Mouse (Mus musculus): Measurements from ENCODE around the gene Cdh23. TPM values are rescaled to one million over a fixed set of nuclear protein-coding genes. Genes with fewer than 3 reads are reported as not detected.

The Cdh23 gene
- total RNA-seq, 1 experiment, result 2.3 TPM

DNA sequence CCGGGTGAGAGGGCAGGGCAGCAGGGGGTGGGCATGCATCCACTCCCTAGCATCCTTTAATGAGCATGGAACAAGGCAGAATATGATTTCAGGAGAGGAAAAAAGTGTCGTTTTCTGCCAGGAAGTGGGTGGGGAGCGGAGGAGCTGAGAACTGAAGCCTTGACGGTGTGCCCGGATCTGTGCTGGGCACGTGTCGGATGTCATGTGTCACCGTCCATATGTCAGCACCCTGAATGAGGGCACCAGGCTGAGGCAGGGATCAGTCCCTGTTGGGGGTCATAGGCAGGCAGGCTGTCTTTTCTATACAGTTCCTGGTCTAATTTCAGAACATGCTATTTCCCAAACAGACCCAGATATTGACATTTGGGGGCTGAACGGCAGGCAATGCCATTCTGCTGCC, 61.9 kb downstream of the Cdh23 start:
- H3K4me1 ChIP-seq (ENCODE audit: control insufficient read depth in 2 of 2, insufficient read depth in 2 of 2, low read length in 2 of 2, poor library complexity in 1 of 2), result no peaks in the 10 kb centered on the region
- in situ Hi-C loops (cut with MboI; ENCODE audit: low sequenced_read_pairs in 2 of 2, unreplicated experiment in 2 of 2), result no loop called here
- H3K27ac ChIP-seq (ENCODE audit: insufficient read depth, low read depth, low read length, poor library complexity, severe bottlenecking), result no peak overlapping the region
- H3K9me3 ChIP-seq (ENCODE audit: control insufficient read depth, insufficient read depth, low read depth, low read length), result no peaks in the 10 kb centered on the region
- TF ChIP-seq ZC3H11A (IDR thresholded peaks at IDR 0.05; ENCODE audit: borderline replicate concordance, low read depth, low read length), result no peak
- TF ChIP-seq HCFC1 (IDR thresholded peaks at IDR 0.05; ENCODE audit: borderline replicate concordance, insufficient read depth, low read length), result no peak
- no peak for TF ChIP-seq CHD2 (IDR thresholded peaks at IDR 0.05; ENCODE audit: low read depth, low read length)
- TF ChIP-seq MAFK (IDR thresholded peaks at IDR 0.05; ENCODE audit: insufficient read depth, low read depth, low read length), result no peak
- TF ChIP-seq ZNF384 (IDR thresholded peaks at IDR 0.05; ENCODE audit: low read depth, low read length), result no peak
- no peak overlapping the region for H3K4me3 ChIP-seq (ENCODE audit: insufficient read depth in 1 of 2, low read depth in 1 of 2, low read length in 2 of 2, poor library complexity in 1 of 2, severe bottlenecking in 1 of 2)
- no peaks in the 10 kb centered on the region for H3K36me3 ChIP-seq (ENCODE audit: control insufficient read depth, insufficient read depth, low read length, poor library complexity, severe bottlenecking)
- DNase-seq (ENCODE audit: low read depth, low spot score), result no peak
- H3K9ac ChIP-seq (ENCODE audit: insufficient read depth, low read depth, low read length, poor library complexity, severe bottlenecking), result no peak overlapping the region

DNA sequence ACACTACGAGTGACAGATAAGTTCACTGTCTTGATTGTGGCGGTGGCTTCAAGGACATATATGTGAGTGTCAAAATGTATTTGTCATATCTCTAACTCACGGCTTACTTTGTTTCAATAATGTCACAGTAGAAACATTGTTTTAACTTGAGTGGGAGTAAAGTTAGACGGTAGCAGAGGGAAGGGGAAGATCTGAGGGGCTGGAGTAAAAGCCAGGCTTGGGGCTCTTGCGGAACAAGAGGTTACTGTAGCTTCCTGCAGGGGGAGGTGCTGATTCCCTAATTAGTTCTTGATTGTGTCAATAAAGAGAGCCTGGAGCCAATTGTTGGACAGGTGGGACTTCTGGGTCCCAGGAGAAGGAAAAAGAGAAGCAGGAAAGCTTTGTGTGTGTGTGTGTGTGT, 70.2 kb downstream of the Cdh23 start:
- DNase-seq (ENCODE audit: low read depth, low spot score), result no peak
- Histone ChIP-seq H3K4me3 (ENCODE audit: insufficient read depth in 1 of 2, low read depth in 1 of 2, low read length in 2 of 2, poor library complexity in 1 of 2, severe bottlenecking in 1 of 2) (no peak overlapping the region), H3K36me3 (ENCODE audit: control insufficient read depth, insufficient read depth, low read length, poor library complexity, severe bottlenecking) (no peaks in the 10 kb centered on the region), H3K9ac (ENCODE audit: insufficient read depth, low read depth, low read length, poor library complexity, severe bottlenecking) (no peak overlapping the region), H3K4me1 (ENCODE audit: control insufficient read depth in 2 of 2, insufficient read depth in 2 of 2, low read length in 2 of 2, poor library complexity in 1 of 2) (0 out of 4 replicates have a peak, but pooled peaks cover 0 to 2% of the 10 kb centered on the region in 2 experiments), H3K27ac (ENCODE audit: insufficient read depth, low read depth, low read length, poor library complexity, severe bottlenecking) (no peak overlapping the region), H3K9me3 (ENCODE audit: control insufficient read depth, insufficient read depth, low read depth, low read length) (no peaks in the 10 kb centered on the region)
- in situ Hi-C loops (cut with MboI; ENCODE audit: low sequenced_read_pairs in 2 of 2, unreplicated experiment in 2 of 2), result loop anchor here (10.0 kb wide), 1 partner anchor 129 kb away; the partner anchor contains the start of gene Slc29a3 (in 2 of the 2)
- no peak for TF ChIP-seq ZC3H11A (IDR thresholded peaks at IDR 0.05; ENCODE audit: borderline replicate concordance, low read depth, low read length)
- TF ChIP-seq MAFK (IDR thresholded peaks at IDR 0.05; ENCODE audit: insufficient read depth, low read depth, low read length), result no peak
- no peak for TF ChIP-seq CHD2 (IDR thresholded peaks at IDR 0.05; ENCODE audit: low read depth, low read length)

DNA sequence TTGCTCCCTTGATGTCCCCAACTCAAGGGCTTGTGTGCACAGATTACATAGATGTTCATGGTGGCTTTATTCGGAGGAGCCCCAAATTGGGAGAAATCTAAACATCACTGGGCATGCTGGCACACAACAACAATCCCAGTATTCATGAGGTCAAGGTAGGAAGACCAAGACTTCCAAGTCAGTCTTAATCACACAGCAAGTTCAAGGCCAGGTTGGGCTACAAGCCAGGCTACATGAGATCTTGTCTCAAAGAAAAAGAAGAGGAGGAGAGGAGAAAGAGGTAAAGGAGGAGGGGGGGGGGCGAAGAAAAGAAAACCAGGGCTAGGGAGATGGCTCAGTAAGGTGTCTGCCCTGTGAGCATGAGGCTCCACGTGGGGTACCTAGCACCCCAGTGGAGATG, 70.8 kb downstream of the Cdh23 start:
- Histone ChIP-seq H3K36me3 (ENCODE audit: control insufficient read depth, insufficient read depth, low read length, poor library complexity, severe bottlenecking) (no peaks in the 10 kb centered on the region), H3K4me1 (ENCODE audit: control insufficient read depth in 2 of 2, insufficient read depth in 2 of 2, low read length in 2 of 2, poor library complexity in 1 of 2) (0 out of 4 replicates have a peak, but pooled peaks cover 0 to 2% of the 10 kb centered on the region in 2 experiments), H3K9me3 (ENCODE audit: control insufficient read depth, insufficient read depth, low read depth, low read length) (no peaks in the 10 kb centered on the region), H3K27ac (ENCODE audit: insufficient read depth, low read depth, low read length, poor library complexity, severe bottlenecking) (no peak overlapping the region), H3K4me3 (ENCODE audit: insufficient read depth in 1 of 2, low read depth in 1 of 2, low read length in 2 of 2, poor library complexity in 1 of 2, severe bottlenecking in 1 of 2) (no peak overlapping the region), H3K9ac (ENCODE audit: insufficient read depth, low read depth, low read length, poor library complexity, severe bottlenecking) (no peak overlapping the region)
- TF ChIP-seq MAFK (IDR thresholded peaks at IDR 0.05; ENCODE audit: insufficient read depth, low read depth, low read length) (no peak), ZNF384 (IDR thresholded peaks at IDR 0.05; ENCODE audit: low read depth, low read length) (no peak), HCFC1 (IDR thresholded peaks at IDR 0.05; ENCODE audit: borderline replicate concordance, insufficient read depth, low read length) (no peak), CHD2 (IDR thresholded peaks at IDR 0.05; ENCODE audit: low read depth, low read length) (no peak), ZC3H11A (IDR thresholded peaks at IDR 0.05; ENCODE audit: borderline replicate concordance, low read depth, low read length) (no peak)
- in situ Hi-C loops (cut with MboI; ENCODE audit: low sequenced_read_pairs in 2 of 2, unreplicated experiment in 2 of 2), result loop anchor here (10.0 kb wide), 1 partner anchor 129 kb away; the partner anchor contains the start of gene Slc29a3 (in 2 of the 2)
- DNase-seq (ENCODE audit: low read depth, low spot score), result no peak

DNA sequence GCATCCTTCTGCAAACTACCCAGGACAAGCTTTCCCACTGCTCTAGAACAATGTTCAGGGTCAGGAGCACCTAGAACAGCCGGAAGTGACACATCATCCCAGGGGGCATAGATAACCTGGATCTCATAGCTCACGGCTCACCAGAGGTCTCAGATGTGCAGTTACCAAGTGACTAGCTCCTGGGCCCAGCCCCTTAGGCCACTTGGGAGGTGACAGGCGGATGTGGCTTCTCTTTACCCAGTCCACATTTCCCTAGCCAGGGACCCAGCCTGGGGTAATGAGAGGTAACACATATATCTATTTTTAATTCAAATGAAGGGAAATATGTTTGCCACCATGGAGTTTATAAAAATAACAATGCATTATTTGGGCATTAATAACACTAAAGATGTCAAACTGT, 71.3 kb downstream of the Cdh23 start:
- Histone ChIP-seq H3K4me1 (ENCODE audit: control insufficient read depth in 2 of 2, insufficient read depth in 2 of 2, low read length in 2 of 2, poor library complexity in 1 of 2) (0 out of 4 replicates have a peak, but pooled peaks cover 0 to 2% of the 10 kb centered on the region in 2 experiments), H3K9ac (ENCODE audit: insufficient read depth, low read depth, low read length, poor library complexity, severe bottlenecking) (no peak overlapping the region), H3K27ac (ENCODE audit: insufficient read depth, low read depth, low read length, poor library complexity, severe bottlenecking) (no peak overlapping the region), H3K4me3 (ENCODE audit: insufficient read depth in 1 of 2, low read depth in 1 of 2, low read length in 2 of 2, poor library complexity in 1 of 2, severe bottlenecking in 1 of 2) (no peak overlapping the region), H3K9me3 (ENCODE audit: control insufficient read depth, insufficient read depth, low read depth, low read length) (no peaks in the 10 kb centered on the region), H3K36me3 (ENCODE audit: control insufficient read depth, insufficient read depth, low read length, poor library complexity, severe bottlenecking) (no peaks in the 10 kb centered on the region)
- no peak for DNase-seq (ENCODE audit: low read depth, low spot score)
- in situ Hi-C loops (cut with MboI; ENCODE audit: low sequenced_read_pairs in 2 of 2, unreplicated experiment in 2 of 2), result loop anchor here (10.0 kb wide), 1 partner anchor 130 kb away; the partner anchor contains the start of gene Slc29a3 (in 2 of the 2)
- no peak for TF ChIP-seq HCFC1 (IDR thresholded peaks at IDR 0.05; ENCODE audit: borderline replicate concordance, insufficient read depth, low read length)
- TF ChIP-seq CHD2 (IDR thresholded peaks at IDR 0.05; ENCODE audit: low read depth, low read length), result no peak
- TF ChIP-seq ZC3H11A (IDR thresholded peaks at IDR 0.05; ENCODE audit: borderline replicate concordance, low read depth, low read length), result no peak
- TF ChIP-seq MAFK (IDR thresholded peaks at IDR 0.05; ENCODE audit: insufficient read depth, low read depth, low read length), result no peak
